Mouse (Mus musculus) intestine, postnatal 0 days (tissue): ENCODE measurements at regions not wholly inside any gene's neighbourhood (a gene's known extent, or its start where the extent isn't known, plus 50 kb on each side); places are given as distances from the start of the nearest gene placed in this dataset.

Source experiments
- ATAC-seq: fragments of 200-750 bp; cut with Nextera tagmentation; 2 replicates; pipeline ENCODE4 v1.8.0; 2017; ENCODE audit warnings: mild to moderate bottlenecking, moderate TSS enrichment, moderate library complexity
- H3K27ac ChIP-seq: fragments of 300-500 bp; sonication (generic); 2 replicates; pipeline ENCODE4 v1.5.1; 2014; ENCODE audit warnings: mild to moderate bottlenecking, low read depth, low read length, moderate library complexity
- H3K27me3 ChIP-seq: fragments of 300-500 bp; sonication (generic); replicated peaks from 2 replicates; pipeline ENCODE4 v1.6.1; 2014; ENCODE audit warnings: low read length, mixed read lengths; ENCODE audit not compliant: control insufficient read depth, insufficient read depth
- H3K36me3 ChIP-seq: fragments of 300-500 bp; sonication (generic); 2 replicates; pipeline ENCODE4 v1.6.1; 2014; ENCODE audit warnings: mild to moderate bottlenecking, moderate library complexity; ENCODE audit not compliant: control insufficient read depth, insufficient read depth
- H3K4me1 ChIP-seq: fragments of 300-500 bp; sonication (generic); replicated peaks from 2 replicates; pipeline ENCODE4 v1.6.1; 2014; ENCODE audit warnings: antibody characterized with exemption, low read length, mixed read lengths; ENCODE audit not compliant: control insufficient read depth, insufficient read depth
- H3K4me2 ChIP-seq: fragments of 300-500 bp; sonication (generic); replicated peaks from 2 replicates; pipeline ENCODE4 v1.6.1; 2014; ENCODE audit warnings: low read depth, mild to moderate bottlenecking, moderate library complexity
- H3K4me3 ChIP-seq: fragments of 300-500 bp; sonication (generic); 2 replicates; pipeline ENCODE4 v1.5.1; 2014; ENCODE audit warnings: low read depth, low read length
- H3K9ac ChIP-seq: fragments of 300-500 bp; sonication (generic); 2 replicates; pipeline ENCODE4 v1.6.1; 2014; ENCODE audit warnings: mild to moderate bottlenecking, low read depth, low read length
- H3K9me3 ChIP-seq: fragments of 300-500 bp; sonication (generic); 2 replicates; pipeline ENCODE4 v1.6.1; 2016; ENCODE audit warnings: mixed run types; ENCODE audit not compliant: control insufficient read depth
- CTCF ChIP-seq: sonication (generic); IDR thresholded peaks from 2 replicates; pipeline ENCODE4 v1.5.1; 2016; ENCODE audit warnings: low read depth, mild to moderate bottlenecking, control low read depth, antibody characterized with exemption, moderate library complexity
- WGBS: fragments of 180-500 bp; shearing (Covaris S2); extraction: QIAGEN DNeasy Blood & Tissue Kit; methylation state at CpG from one replicate; pipeline ENCODE4 v1.1.7; 2014; 5-methylcytosine and 5-hydroxymethylcytosine counted together

GRCm38 (mm10) chr12:56275556-56276242 lies 70.0 kb downstream of the Mbip start:
- H3K4me2 ChIP-seq, result no peak overlapping the region
- TF ChIP-seq CTCF, result no peak
- no peaks in the 10 kb centered on the region for H3K4me1 ChIP-seq
- H3K36me3 ChIP-seq, result no peaks in the 10 kb centered on the region
- H3K27me3 ChIP-seq, result no peaks in the 10 kb centered on the region
- no peak overlapping the region for H3K27ac ChIP-seq
- no peak overlapping the region for H3K9ac ChIP-seq
- no peak overlapping the region for H3K4me3 ChIP-seq
- no peak for ATAC-seq
- H3K9me3 ChIP-seq, result no peaks in the 10 kb centered on the region
- 49% methylated on average over 17 of the region's 17 CpGs for WGBS

GRCm38 (mm10) chr12:56265049-56265448 lies 80.6 kb downstream of the Mbip start:
- H3K4me2 ChIP-seq, result no peak overlapping the region
- ATAC-seq, result no peak
- no peaks in the 10 kb centered on the region for H3K36me3 ChIP-seq
- no peaks in the 10 kb centered on the region for H3K4me1 ChIP-seq
- no peak overlapping the region for H3K27ac ChIP-seq
- no peak overlapping the region for H3K4me3 ChIP-seq
- H3K27me3 ChIP-seq, result no peaks in the 10 kb centered on the region
- TF ChIP-seq CTCF, result no peak
- H3K9ac ChIP-seq, result no peak overlapping the region
- 38% methylated on average over 6 of the region's 6 CpGs for WGBS
- H3K9me3 ChIP-seq, result no peaks in the 10 kb centered on the region

DNA sequence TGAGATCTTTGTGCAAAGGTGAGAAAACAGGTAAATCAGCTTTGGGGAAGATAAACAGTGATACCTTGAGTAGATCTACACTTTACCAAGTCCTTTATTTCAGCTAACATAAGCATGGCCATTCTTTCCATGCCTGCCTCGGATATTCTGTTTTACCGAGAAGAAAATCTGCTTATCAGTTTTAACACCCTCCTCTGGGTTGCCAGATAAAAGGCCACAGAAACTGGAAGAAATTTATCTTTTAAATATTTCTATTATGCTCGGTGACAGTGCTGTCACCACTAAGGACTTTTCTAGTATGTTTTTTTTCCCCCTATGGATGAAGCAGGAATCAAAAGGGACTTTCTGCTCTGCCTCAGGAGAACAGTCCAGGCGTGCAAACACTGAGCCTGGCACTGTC lies 84.2 kb downstream of the Mbip start:
- Histone ChIP-seq H3K36me3 (no peaks in the 10 kb centered on the region), H3K9me3 (no peaks in the 10 kb centered on the region), H3K4me3 (no peak overlapping the region), H3K4me2 (no peak overlapping the region), H3K9ac (no peak overlapping the region), H3K27me3 (no peaks in the 10 kb centered on the region), H3K27ac (no peak overlapping the region), H3K4me1 (no peaks in the 10 kb centered on the region)
- 63% methylated on average over 4 of the region's 4 CpGs for WGBS
- ATAC-seq, result no peak
- no peak for TF ChIP-seq CTCF

DNA sequence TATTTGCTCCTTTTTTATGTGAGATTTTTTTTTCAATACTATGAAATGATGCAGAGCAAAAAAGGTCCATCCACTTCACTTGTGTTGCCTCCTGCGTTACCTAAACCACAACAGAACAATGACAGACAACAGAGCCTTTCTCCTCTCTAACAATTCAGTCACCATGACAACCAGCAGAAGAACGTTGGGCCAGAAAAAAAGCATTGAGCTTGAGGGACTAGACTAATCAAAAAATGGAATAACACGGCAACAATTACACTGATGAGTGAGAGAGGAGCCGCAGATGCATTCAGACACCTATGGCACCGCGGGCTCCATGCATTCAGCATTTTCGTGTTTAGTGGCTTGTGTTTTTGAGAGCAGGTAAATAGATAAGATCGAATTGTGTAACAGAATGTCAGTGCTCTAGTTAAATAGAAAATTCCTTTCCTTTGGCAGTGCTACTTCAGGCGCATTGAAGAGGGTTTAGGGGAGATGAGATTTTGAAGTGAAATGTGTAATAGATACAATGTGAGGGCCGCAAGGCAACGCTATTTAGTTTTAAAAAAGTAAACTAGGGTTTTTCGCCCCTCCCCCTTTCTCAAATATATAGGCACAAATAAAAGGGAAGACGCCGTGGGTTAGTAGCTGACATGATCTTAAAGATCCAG lies 87.2 kb downstream of the Mbip start:
- 73% methylated on average over 14 of the region's 14 CpGs for WGBS
- Histone ChIP-seq H3K27me3 (no peaks in the 10 kb centered on the region), H3K27ac (no peak overlapping the region), H3K9ac (no peak overlapping the region), H3K4me1 (no peaks in the 10 kb centered on the region), H3K4me3 (no peak overlapping the region), H3K36me3 (no peaks in the 10 kb centered on the region), H3K9me3 (no peaks in the 10 kb centered on the region), H3K4me2 (no peak overlapping the region)
- no peak for ATAC-seq
- TF ChIP-seq CTCF, result no peak

DNA sequence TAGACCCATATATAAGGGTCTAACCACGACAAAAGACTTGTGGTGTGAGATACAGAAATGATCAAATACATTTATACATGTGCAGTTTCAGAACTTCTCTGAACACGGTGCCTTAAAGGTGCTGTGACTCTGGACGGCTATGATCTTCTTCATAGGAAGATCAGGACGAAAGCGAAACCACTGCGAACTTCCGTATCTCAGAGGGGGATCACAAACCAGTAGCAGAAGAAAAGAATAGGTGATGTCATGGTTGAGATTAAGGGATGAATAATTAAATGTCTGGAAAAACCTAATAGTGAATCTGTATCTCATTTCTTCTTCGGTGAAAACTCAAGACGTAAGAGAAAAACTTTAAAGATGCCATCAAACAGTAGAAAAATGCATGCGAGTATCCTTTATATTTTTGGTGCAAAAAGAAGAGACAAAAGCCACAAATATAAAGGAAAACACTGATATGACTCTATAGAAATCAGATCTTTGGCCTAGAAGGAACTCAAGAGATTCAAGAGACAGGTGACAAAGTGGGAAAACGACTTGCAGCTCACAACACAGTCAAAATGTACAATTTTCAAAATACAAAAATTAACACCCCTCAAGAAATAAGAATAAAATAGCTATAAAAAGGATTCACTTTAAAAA lies 89.3 kb downstream of the Mbip start:
- Histone ChIP-seq H3K4me3 (no peak overlapping the region), H3K4me1 (no peaks in the 10 kb centered on the region), H3K27ac (no peak overlapping the region), H3K9ac (no peak overlapping the region), H3K9me3 (no peaks in the 10 kb centered on the region), H3K27me3 (no peaks in the 10 kb centered on the region), H3K4me2 (no peak overlapping the region), H3K36me3 (no peaks in the 10 kb centered on the region)
- ATAC-seq, result no peak
- no peak for TF ChIP-seq CTCF
- WGBS, result 87% methylated on average over 11 of the region's 11 CpGs

- no peak for TF ChIP-seq CTCF
- Histone ChIP-seq H3K36me3 (no peaks in the 10 kb centered on the region), H3K9me3 (no peaks in the 10 kb centered on the region), H3K4me2 (no peak overlapping the region), H3K27me3 (no peaks in the 10 kb centered on the region), H3K9ac (no peak overlapping the region), H3K27ac (no peak overlapping the region), H3K4me1 (no peaks in the 10 kb centered on the region), H3K4me3 (no peak overlapping the region)
- 34% methylated on average over 7 of the region's 7 CpGs for WGBS
- no peak for ATAC-seq
Measured at GRCm38 (mm10) chr12:56252612-56253444, 92.9 kb downstream of the Mbip start.
